Mouse (Mus musculus) liver, embryonic 15.5 days (tissue): ENCODE data around the gene Crhr2. TPM values are rescaled to one million over a fixed set of nuclear protein-coding genes. Genes with fewer than 3 reads are reported as not detected.

Experiments used
- ATAC-seq: fragments of 200-750 bp; cut with Nextera tagmentation; 2 replicates; pipeline ENCODE4 v1.8.0; 2017; ENCODE audit warnings: moderate number of reproducible peaks, mild to moderate bottlenecking, moderate library complexity; ENCODE audit not compliant: insufficient read depth
- H3K27ac ChIP-seq: fragments of 300-500 bp; sonication (generic); replicated peaks from 2 replicates; pipeline ENCODE4 v1.5.1; 2015; ENCODE audit warnings: mild to moderate bottlenecking, inconsistent platforms
- H3K27me3 ChIP-seq: fragments of 300-500 bp; sonication (generic); 2 replicates; pipeline ENCODE4 v1.6.1; 2015; ENCODE audit warnings: mild to moderate bottlenecking, inconsistent platforms
- H3K36me3 ChIP-seq: fragments of 300-500 bp; sonication (generic); replicated peaks from 2 replicates; pipeline ENCODE4 v1.6.1; 2015; ENCODE audit warnings: moderate library complexity, mild to moderate bottlenecking, inconsistent platforms
- H3K4me1 ChIP-seq: fragments of 300-500 bp; sonication (generic); replicated peaks from 2 replicates; pipeline ENCODE4 v1.6.1; 2015; ENCODE audit warnings: inconsistent platforms
- H3K4me2 ChIP-seq: fragments of 300-500 bp; sonication (generic); 2 replicates; pipeline ENCODE4 v1.6.1; 2015; ENCODE audit warnings: moderate library complexity, mild to moderate bottlenecking, inconsistent platforms
- H3K4me3 ChIP-seq: fragments of 300-500 bp; sonication (generic); replicated peaks from 2 replicates; pipeline ENCODE4 v1.5.1; 2015; ENCODE audit warnings: mild to moderate bottlenecking, inconsistent platforms
- H3K9ac ChIP-seq: fragments of 300-500 bp; sonication (generic); 2 replicates; pipeline ENCODE4 v1.6.1; 2015; ENCODE audit warnings: moderate library complexity, mild to moderate bottlenecking, inconsistent platforms
- H3K9me3 ChIP-seq: fragments of 300-500 bp; sonication (generic); replicated peaks from 2 replicates; pipeline ENCODE4 v1.6.1; 2016; ENCODE audit warnings: inconsistent platforms
- WGBS: fragments of 180-500 bp; shearing (Covaris S2); methylation state at CpG from one replicate; pipeline ENCODE4 v1.1.7; 2015; ENCODE audit warnings: mixed read lengths; ENCODE audit not compliant: insufficient replicate concordance; 5-methylcytosine and 5-hydroxymethylcytosine counted together
- polyA plus RNA-seq: library from polyadenylated mRNA; unstranded; fragments of >200 nt; fragmentation: Nextera tagmentation; extraction: Ambion mirVana; gene quantifications from 2 replicates; pipeline ENCODE4 v1.2.1, GENCODE M21; 2015

Crhr2 gene
- polyA plus RNA-seq, 1 experiment from 2014 or later: 0.83 TPM

GRCm38 (mm10) chr6:55044542-55044941, 88.3 kb downstream of the Crhr2 start:
- no peak for ATAC-seq
- Histone ChIP-seq H3K4me1 (peaks cover 19% of the 10 kb centered on the region), H3K4me3 (no peak overlapping the region), H3K9me3 (no peaks in the 10 kb centered on the region), H3K9ac (no peak overlapping the region), H3K4me2 (no peak overlapping the region), H3K27me3 (no peaks in the 10 kb centered on the region), H3K27ac (no peak overlapping the region), H3K36me3 (peaks cover 35% of the 10 kb centered on the region)
- 79% methylated on average over 5 of the region's 5 CpGs for WGBS

GRCm38 (mm10) chr6:55043206-55043605, 89.6 kb downstream of the Crhr2 start:
- no peak for ATAC-seq
- 81% methylated on average over 8 of the region's 8 CpGs for WGBS
- no peak overlapping the region for H3K27ac ChIP-seq

More at GRCm38 (mm10) chr6:55043206-55043605, 89.6 kb downstream of the Crhr2 start:
- no peak overlapping the region for H3K4me3 ChIP-seq
- no peaks in the 10 kb centered on the region for H3K9me3 ChIP-seq
- H3K4me2 ChIP-seq: no peak overlapping the region
- H3K4me1 ChIP-seq: peaks cover 27% of the 10 kb centered on the region
- H3K9ac ChIP-seq: no peak overlapping the region
- no peaks in the 10 kb centered on the region for H3K27me3 ChIP-seq
- peaks cover 22% of the 10 kb centered on the region for H3K36me3 ChIP-seq

Other genes starting within 250 kb of the Crhr2 start
- 2.2 and 3.0 TPM in 2 replicates for gene Nod1, start 160.4 kb downstream of the Crhr2 start, polyA plus RNA-seq
- gene Ggct, start 140.1 kb downstream of the Crhr2 start, polyA plus RNA-seq: 3.0 and 4.0 TPM in 2 replicates
- 100 TPM in 2 replicates for gene Gars, start 95.0 kb downstream of the Crhr2 start, polyA plus RNA-seq
- gene Inmt, start 42.0 kb upstream of the Crhr2 start, polyA plus RNA-seq: 0.16 and 0.32 TPM in 2 replicates
- 1.0 and 1.3 TPM in 2 replicates for gene Mindy4, start 70.4 kb upstream of the Crhr2 start, polyA plus RNA-seq
- 75.8 and 85.1 TPM in 2 replicates for gene Aqp1, start 203.4 kb upstream of the Crhr2 start, polyA plus RNA-seq
- gene Ghrhr, start 243.3 kb upstream of the Crhr2 start, polyA plus RNA-seq: 0.08 TPM in 1 of 2 replicates, not detected in the other